Mouse (Mus musculus) G1E (cell line): ENCODE results near the gene Cdc42bpb.

Experiments used
- CTCF ChIP-seq: IDR thresholded peaks from 2 replicates; pipeline ENCODE4 v1.5.1; 2012; ENCODE audit warnings: low read depth, low read length, inconsistent platforms, mixed read lengths
- TAL1 ChIP-seq: conservative IDR thresholded peaks from 2 replicates; pipeline ENCODE4 v1.6.1; 2012; ENCODE audit warnings: low read depth, low read length, inconsistent platforms, mixed read lengths

DNA sequence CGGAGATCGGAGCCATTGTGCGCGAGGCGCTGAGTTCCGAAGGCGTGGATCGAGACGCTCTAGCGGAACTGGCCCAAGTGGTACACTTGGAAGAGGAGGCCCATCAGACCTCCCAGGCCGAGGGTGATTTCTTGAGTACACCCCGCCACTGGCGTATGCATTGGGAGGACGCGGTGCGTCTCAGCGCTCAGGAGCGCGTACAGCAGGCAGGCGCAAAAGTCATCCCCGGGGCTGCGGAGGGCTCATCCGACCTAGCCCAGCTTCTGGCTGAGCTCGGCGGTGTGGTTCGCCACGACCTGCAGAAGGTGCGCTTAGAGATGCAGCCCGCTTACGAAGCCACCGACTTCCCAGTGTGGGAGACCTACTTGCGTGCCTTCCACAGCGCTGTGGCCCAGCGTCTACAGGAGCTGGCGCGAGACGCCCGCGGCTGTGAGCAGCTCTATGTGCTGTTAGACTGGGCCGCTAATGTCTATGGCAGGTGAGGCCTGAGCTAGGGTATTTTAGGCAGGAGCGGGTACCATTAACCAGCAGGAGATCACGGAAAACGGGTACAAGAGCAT lies 46.1 kb upstream of the Cdc42bpb start:
- TF ChIP-seq CTCF = no peak
- TF ChIP-seq TAL1 = no peak
